Mouse (Mus musculus) cerebellum, postnatal 10 days (tissue): ENCODE results near the gene Gstp1.
"Not testable (repeated sequence)": the region's sequence is repeated elsewhere in the genome, so short reads cannot be mapped to it uniquely, and the experiment has no call there.

ENCODE experiments used
- DNase-seq, 2 experiments: peaks; one replicate each; pipeline ENCODE4 v3.0.0; 2021; ENCODE audit warnings: mixed read lengths in 2 of 2

Gstp1 gene

DNA sequence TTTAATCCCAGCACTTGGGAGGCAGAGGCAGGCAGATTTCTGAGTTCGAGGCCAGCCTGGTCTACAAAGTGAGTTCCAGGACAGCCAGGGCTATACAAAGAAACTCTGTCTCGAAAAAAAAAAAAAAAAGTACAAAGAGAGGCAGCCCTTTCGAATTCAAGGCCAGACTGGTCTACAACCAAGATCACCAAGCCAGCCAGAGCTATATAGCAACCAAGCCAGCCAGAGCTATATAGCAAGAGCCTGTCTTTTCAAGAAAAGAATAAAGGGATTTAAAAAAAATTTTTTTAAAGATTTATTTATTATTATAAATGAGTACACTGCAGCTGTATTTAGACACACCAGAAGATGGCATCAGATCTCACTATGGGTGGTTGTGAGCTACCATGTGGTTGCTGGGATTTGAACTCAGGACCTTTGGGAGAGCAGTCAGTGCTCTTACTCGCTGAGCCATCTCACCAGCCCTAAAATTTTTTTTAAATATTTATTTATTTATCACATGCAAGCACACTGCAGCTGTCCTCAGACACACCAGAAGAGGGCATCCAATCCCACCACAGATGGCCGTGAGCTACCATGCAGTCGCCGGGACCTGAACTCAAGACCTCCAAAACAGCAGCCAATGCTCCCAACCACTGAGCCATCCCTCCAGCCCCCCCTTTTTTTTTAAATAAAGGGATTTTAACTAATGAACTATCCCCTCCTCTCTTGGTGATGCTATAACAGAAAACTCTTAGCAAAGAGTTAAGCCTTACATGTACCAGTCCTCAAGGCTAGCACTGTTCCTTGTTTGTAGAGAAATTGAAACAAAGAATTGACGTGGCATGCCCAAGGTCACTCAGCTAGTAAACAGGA is 22.5 kb upstream of the Gstp1 start:
- DNase-seq, result not testable (repeated sequence)

DNA sequence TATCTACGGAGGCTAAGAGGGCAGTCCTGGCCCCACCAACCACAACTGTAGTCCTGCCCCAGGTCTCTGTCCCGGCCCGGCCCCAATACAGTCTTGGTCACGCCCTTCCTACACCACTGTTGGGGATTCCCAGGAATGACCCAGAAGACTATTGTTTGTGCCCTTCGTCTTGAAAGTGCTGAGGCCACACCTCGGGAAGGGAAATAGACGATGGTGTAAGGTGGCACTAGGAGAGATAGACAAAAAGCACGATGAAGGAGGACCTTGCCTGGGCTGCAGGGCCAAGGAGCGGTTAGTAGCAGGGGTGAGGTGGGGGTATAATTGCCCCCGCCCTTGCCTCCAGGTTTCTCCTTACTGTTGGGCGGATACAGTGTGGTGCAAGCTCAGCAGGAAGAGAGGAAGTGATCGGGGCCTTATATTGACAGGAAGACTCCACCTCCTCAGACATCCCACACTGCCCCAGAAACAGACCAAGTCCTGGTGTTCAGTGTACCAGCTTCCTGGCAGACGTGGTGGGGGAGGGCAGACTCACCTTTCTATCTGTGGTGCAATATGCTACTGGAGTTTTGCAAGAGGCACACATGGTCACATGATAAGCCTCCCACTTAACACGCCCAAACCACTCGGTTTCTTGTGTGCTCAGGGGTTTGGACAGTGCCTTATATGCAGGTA is 21.4 kb upstream of the Gstp1 start, which contains the start of gene Gstp3:
Gene Gstp3 (minus strand): TSS at position 501 of the 672 bp plus-strand sequence.
- DNase-seq, result no peak

- no peak for DNase-seq
Measured at GRCm38 (mm10) chr19:4058581-4058980, 20.8 kb upstream of the Gstp1 start.

- DNase-seq, result no peak
Measured at GRCm38 (mm10) chr19:4057962-4058361, 20.2 kb upstream of the Gstp1 start.

GRCm38 (mm10) chr19:4057389-4057788 is 19.6 kb upstream of the Gstp1 start:
- DNase-seq, result no peak

DNA sequence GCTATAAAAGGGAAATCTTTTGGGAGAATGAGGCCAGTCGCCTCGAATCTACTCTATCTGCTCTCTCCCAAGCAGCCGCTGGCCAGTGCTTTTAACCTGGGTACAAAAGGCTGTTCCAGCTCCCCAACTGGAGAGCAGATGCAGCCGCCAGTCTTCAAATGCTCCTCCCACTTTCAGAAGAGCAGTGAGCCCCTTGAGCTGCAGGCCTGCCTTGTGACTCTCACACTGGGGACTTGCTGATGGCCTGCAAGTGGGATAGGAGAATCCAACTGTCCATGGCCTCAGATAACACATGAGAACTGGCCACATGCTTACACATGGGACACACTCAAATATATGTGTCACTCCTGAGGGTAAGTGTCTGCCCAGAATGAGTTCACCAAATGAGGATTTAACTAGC is 18.9 kb upstream of the Gstp1 start:
- DNase-seq, result no peak

GRCm38 (mm10) chr19:4055947-4056693 is 18.3 kb upstream of the Gstp1 start:
- DNase-seq, result no peak

- peak; percentile 68 to 75 for DNase-seq
Measured at GRCm38 (mm10) chr19:4055216-4055946, 17.6 kb upstream of the Gstp1 start.

DNA sequence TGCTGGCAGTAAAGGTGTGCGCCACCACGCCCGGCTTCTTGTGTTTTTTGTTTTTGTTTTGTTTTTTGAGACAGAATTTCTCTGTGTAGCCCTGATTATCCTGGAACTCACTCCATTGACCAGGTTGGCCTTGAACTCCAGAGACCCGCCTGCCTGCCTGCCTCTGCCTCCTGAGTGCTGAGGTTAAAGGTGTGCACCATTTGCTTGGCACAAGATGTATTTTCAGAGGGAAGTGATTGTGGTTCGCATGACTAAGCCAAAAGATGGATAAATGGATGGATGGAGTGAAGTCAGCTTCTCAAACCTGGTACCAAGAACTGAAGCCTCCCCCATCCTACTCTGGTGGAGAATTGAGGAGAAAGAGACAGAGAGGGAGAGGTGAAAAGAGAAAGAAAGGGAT is 16.8 kb upstream of the Gstp1 start:
- DNase-seq, result no peak

DNA sequence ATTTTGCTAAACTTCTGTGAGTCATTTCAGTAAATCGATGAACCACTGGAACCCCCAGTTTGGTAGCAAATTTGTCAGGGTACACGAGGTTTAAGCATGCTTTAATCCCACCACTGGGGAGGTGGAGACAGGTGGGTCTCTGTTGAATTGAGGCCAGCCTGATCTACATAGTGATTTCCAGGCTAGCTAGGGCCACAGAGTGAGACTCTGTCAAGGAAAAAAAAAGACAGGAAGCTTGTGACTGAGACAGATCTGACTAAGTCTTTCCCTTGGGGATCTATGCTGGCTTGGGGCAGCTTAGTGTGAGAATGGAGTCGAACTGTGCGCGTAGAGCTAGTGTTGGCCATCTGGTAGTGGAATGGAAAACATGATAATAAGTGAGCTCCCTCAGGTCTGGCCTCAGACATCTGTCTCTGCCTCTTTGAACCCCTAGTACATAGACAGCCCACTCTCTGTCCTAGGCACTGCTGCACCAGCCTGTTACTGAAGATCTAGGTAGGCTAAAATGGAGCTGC is 14.8 kb upstream of the Gstp1 start:
- no peak for DNase-seq

DNA sequence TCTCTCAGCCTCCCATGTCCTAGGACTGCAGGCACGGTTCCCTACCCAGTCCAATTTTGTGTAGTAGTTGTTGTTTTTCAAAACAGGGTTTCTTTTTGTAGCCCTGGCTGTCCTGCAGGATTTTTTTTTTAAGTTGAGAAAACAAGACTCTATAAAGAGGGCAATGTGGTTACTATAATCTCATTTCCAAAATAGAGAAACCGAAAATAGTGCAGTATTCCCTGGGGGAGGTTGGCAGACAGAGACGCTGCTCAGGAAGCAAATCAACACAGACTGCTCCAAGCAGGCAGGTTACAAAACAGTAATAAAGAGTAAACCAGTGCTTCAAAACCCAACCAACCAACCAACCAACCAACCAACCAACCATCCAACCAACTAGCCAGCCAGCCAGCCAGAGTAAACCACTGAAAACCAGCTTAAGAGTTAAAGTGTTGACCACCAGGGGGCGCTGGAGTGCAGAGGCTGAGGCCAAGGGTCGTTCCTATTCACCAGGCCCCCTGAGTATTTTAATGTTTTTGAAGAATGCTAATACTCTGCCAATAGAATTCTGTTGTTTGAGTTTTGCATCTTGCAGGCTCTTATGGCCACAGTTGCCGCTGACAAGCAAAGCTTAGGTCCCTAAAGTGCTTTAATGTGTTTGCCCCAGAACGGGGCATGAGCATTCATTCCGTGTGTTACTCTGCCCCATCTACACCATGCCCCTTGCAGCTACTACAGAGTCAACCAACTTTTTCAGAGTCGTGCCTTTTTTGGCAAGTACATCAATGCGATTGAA is 14.1 kb upstream of the Gstp1 start:
- peak; percentile 86 to 92 for DNase-seq

- DNase-seq, result no peak
Measured at GRCm38 (mm10) chr19:4051016-4051415, 13.2 kb upstream of the Gstp1 start.

DNA sequence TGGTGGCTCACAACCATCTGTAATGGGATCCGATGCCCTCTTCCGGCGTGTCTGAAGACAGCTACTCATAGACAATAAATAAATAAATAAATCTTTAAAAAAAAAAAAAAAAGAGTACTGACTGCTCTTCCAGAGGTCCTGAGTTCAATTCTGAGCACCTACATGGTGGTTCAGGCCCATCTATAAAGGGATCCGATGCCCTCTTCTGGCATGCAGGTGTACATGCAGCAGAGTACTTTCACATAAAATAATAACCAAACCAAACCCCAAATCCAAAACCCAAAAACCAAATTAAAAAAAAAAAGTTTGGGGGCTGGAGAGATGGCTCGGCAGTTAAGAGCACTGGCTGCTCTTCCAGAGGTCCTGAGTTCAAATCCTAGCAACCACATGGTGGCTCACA is 11.3 kb upstream of the Gstp1 start:
- DNase-seq, result not testable (repeated sequence)

GRCm38 (mm10) chr19:4047859-4048258 is 10.1 kb upstream of the Gstp1 start:
- peak; percentile 91 to 95 for DNase-seq

GRCm38 (mm10) chr19:4046866-4047254 is 9.1 kb upstream of the Gstp1 start:
- DNase-seq, result no peak

DNA sequence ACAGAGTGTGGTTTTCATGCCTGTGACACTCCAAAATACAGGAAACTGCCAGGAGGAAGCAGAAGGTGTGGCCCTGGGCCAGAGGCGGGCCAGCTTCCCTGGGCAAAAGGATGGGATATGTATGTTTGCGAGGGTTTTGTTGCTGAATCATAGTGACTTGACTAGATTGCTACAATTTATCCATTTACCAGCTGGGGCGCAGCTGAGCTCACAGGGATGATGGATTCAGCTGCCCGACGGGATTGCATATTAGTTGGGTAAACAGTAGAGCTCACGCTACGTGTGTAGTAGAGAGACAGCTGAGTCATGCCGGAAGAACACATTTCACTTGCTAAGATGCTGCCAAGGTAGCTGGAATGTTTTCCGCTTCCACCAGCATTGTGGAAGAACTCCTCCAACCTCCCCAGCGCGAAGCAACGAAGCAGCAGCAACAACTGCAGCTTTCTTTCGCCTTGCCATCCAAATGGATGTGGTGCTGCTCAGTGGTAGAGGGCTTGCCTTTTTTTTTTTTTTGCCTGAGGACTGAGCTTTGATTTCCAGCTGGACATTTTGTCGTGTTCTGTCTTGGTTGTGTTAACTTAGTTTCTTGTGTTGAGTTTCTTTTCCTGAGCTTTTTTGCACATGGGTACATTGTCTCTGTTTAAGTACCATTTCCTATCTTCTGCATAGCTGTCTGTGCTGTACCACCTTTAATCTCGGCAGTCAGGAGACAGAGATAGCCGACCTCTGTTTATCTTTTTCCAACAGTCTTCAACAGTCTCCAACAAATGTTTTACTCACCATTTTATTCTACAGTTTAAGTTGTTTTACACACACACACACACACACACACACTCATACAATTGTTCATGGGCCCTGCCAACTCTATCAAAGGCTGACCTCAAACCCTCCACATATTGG is 8.4 kb upstream of the Gstp1 start, which contains the start of gene Gstp2:
Gene Gstp2 (minus strand): TSS at position 58 of the 900 bp plus-strand sequence.
- peak; percentile 82 to 86 for DNase-seq

DNA sequence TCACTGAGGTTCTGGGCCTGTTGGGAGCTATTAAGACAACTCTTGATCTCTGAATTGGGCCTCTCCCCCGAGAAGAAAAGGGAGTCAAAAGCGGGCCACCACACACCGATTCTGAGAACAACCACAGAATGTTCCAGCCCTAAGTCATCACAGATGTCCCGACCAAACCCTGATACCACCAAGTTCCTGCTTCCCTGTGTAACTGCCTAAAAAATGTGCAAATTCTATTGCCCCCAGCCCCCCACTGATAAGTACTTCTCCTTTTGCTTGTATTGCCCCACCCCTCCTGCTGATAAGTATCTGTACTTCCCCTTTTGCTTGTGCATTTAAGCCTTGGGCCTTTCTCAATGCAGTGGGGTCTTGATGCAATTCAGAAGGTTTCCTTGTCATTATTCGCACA is 6.3 kb upstream of the Gstp1 start:
- not testable (repeated sequence) for DNase-seq

- no peak for DNase-seq
Measured at GRCm38 (mm10) chr19:4042124-4042523, 4.3 kb upstream of the Gstp1 start.

- not testable (repeated sequence) for DNase-seq
Measured at GRCm38 (mm10) chr19:4041500-4041899, 3.7 kb upstream of the Gstp1 start.

DNA sequence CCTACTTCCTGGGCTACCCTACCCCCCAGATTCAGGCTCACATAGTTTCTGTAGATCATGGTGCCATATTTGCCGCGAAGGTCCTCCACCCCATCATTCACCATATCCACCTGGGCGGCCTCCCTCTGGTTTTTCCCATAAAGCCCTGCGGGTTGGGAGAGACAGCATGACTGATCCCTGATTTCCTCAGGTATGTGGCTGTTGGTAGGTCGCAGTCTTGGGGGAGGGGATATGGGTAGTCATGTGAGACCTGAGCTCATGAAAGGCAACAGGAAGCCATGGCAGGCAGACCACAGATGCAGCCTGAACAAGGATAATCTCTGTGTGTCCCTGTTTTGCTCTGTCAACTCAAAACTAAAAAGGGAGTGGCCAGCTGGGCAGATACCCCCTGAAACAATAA is 3.2 kb upstream of the Gstp1 start:
- not testable (repeated sequence) for DNase-seq
